Mouse (Mus musculus) CH12F3 (cell line): ENCODE measurements around the gene Bpnt1.

Experiments used
- in situ Hi-C: fragments of 300-500 bp; cut with MboI; formaldehyde crosslinking; loops from 2 replicates; pipeline ENCODE4 v1.14.3; 2020; ENCODE audit warnings: low sequenced_read_pairs

The Bpnt1 gene

DNA sequence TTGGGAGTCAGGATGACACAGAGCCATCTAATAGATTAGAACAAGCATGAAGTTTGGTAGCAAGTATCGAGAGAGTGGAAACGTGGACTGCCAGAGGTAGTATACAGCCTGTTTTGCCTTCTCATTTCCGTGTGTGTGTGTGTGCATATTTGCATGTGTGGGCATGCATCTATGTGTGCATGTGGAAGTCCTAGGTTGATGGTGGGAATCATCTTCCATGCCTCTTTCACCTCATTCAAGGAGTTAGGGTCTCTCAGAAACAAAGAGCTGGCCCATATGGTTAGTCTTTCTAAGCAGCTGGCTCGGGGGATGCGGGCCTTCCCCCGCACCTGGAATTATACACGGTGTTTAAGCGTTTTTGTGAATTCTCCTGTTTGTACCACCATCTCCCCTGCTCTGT, 2.1 kb upstream of the Bpnt1 start:
- in situ Hi-C loops, result no loop called here

DNA sequence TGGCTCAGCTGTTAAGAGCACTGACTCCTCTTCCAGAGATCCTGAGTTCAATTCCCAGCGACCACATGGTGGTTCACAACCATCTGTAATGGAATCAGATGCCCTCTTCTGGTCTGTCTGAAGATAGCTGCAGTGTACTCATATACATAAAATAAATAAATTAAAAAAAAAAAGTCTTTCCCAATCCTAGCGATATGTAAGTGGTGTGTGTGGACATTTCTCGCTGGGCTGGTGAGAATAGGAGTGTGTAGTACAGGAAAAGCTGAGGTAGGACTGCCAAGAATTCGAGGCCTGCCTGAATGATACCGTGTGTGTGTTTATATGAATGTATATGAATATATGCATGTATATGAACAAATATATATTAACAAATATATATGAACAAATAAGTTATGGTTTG, 585 bp upstream of the Bpnt1 start:
- in situ Hi-C loops, result no loop called here

DNA sequence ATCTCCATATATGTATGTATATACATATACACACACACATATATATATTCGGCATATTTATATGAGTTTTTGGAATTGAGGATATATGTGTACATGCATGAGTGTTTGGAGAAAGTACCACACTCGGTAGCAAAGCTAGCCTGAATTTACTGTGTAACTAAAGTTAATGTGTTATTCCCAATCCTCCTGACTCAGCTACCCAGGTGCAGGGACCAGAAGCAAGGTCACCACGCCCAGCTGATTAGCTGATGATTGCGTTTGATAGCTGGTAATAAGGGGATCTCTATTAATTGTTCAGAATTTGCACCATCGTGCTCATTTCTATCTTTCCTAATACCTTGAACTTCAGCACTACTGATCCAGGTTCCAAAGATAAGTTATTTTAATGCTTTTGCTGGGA, 1.7 kb downstream of the Bpnt1 start:
- in situ Hi-C loops, result no loop called here

DNA sequence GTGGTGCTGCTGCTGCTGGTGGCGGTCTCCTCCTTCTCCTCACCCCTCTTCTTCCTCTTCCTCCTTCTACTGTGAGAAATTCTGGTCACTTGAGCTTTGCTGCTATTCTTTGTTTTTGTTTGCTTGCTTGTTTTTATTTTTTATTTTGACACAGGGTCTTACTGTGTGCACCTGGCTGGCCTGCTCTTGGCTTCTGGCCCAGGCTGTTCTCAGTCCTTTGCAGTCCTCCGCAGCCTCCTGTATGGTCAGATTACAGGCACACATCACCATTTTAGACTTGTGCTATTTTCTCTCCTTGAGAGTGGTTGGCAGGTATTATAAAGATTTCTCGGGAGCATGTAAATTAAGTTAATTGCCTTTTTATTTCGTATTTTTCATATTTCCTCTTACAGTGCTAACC, 2.2 kb downstream of the Bpnt1 start:
- in situ Hi-C loops, result no loop called here

DNA sequence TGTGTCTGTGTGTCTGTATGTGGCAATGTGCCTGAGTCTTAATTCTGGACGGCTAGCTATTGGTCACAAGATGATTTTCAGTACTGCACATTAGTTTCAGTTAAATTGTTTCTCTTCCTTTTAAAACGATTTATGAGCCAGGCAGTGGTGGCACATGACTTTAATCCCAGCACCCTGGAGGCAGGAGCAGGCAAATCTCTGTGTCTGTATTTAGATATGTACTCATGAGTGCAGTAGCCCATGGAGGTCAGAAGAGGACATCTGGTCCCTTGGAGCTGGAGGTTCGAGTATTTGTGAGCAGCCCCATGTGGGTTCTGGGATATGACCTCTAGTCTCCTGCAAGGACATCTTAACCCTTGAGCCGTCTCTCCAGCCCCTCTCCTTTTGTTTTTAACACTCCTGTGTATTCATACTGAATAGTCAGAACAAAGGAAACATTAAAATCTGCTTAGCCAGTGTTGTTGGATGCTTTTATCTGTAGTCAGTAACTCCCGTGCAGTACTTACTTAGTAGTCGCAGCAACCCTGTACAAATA, 3.3 kb downstream of the Bpnt1 start:
- in situ Hi-C loops, result no loop called here

DNA sequence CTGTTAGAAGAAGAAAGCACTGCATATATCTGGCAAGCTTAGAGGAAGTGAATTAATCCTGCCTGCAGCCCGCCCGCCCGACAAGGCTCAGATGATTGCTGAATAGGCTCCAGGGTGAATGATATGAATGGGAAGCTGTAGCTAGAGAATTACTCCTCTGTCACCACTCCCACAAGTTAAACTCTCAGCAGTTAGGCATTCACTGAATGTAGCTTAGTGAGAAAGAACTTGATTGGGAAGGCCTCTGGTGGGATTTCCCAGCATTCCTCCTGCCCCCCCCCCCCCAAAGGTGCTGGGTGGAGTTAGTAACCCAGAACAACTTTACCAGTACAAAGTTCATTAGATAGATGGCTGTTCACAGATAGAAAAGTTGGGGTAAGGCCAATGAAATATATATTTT, 4.6 kb downstream of the Bpnt1 start:
- in situ Hi-C loops, result no loop called here

DNA sequence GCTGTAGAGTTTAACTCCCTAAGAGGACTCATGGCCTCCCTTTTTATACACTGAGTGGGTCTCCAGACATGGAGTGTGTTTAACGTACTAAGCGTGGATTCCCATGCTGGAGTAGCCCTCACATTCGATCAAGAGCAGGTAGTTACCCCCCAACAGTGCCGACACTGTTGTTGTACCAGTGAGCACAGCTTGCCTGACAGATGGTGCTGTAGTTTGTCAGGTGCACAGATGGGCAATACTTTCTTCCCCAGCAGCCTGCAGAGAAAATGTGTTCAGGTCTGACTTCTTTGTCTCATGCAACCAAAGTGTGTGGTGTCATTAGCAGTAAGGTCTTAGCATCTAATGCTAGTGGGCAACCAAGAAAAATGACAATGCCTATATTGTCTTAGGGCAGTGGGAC, 10.5 kb downstream of the Bpnt1 start:
- in situ Hi-C loops, result no loop called here

- in situ Hi-C loops, result no loop called here
Measured at GRCm38 (mm10) chr1:185343422-185343821, 11.5 kb downstream of the Bpnt1 start.

- in situ Hi-C loops, result no loop called here
Measured at GRCm38 (mm10) chr1:185346188-185346587, 14.2 kb downstream of the Bpnt1 start.

GRCm38 (mm10) chr1:185349741-185350140, 17.8 kb downstream of the Bpnt1 start:
- in situ Hi-C loops, result no loop called here

- in situ Hi-C loops, result no loop called here
Measured at GRCm38 (mm10) chr1:185350611-185351010, 18.7 kb downstream of the Bpnt1 start.

DNA sequence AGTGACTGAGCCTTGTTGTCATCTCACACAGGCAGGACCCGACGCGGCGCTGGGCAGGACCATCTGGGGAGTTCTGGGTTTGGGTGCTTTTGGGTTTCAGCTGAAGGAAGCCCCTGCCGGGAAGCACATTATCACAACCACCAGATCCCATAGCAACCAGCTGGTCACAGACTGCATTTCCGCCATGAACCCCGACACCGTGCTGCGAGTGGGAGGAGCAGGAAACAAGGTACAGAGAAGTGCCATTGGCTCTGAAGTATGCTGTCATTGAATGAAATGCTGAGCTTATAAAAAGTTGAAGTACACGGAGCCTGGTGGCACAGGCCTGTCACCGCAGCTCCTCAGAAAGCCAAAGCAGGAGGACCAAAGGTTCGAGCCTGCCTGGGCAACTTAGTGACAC, 20.2 kb downstream of the Bpnt1 start:
- in situ Hi-C loops, result no loop called here

DNA sequence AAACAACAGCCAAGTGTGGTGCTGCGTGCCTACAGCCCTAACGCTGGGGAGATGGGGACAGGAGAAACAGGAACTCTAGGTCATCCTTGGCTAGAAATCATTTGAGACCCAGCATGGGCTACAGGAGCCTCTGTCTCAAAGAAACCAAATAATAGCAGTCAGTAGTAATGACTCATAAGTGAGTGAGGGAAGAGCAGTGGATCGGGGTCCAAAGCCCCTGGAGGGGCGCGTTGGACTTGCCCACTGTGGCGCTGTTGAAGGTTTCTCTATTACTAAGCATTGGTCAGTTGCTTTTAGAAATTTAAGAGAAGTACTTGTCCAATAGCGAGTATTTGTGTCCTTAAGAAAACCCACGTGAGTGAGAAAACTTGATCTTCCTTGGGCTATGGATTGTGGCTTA, 21.4 kb downstream of the Bpnt1 start:
- in situ Hi-C loops, result no loop called here

DNA sequence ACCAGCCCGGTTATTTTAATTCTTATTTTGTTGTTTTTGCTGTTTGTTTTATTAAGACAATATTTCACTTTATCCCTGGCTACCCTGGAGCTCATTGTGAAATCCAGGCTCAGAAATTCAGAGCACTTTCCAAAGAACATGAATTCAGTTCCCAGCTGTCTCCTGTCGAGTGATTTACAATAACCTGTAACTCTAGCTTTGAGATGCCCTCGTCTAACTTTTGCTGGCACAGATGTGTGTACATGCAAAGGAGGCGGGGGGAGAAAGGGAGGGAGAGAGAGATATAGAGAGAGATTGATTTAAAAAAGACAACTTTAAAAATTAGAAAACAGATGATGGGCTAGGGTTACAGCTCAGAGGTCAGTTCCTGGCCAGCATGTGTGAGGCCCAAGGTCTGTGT, 22.8 kb downstream of the Bpnt1 start:
- in situ Hi-C loops, result no loop called here

GRCm38 (mm10) chr1:185356246-185356645, 24.3 kb downstream of the Bpnt1 start:
- in situ Hi-C loops, result no loop called here

- in situ Hi-C loops, result no loop called here
Measured at GRCm38 (mm10) chr1:185358211-185358610, 26.3 kb downstream of the Bpnt1 start.

GRCm38 (mm10) chr1:185362677-185363520, 30.9 kb downstream of the Bpnt1 start, which contains the start of gene Eprs:
Gene Eprs (plus strand): TSS chr1:185363044.
- in situ Hi-C loops, result no loop called here

DNA sequence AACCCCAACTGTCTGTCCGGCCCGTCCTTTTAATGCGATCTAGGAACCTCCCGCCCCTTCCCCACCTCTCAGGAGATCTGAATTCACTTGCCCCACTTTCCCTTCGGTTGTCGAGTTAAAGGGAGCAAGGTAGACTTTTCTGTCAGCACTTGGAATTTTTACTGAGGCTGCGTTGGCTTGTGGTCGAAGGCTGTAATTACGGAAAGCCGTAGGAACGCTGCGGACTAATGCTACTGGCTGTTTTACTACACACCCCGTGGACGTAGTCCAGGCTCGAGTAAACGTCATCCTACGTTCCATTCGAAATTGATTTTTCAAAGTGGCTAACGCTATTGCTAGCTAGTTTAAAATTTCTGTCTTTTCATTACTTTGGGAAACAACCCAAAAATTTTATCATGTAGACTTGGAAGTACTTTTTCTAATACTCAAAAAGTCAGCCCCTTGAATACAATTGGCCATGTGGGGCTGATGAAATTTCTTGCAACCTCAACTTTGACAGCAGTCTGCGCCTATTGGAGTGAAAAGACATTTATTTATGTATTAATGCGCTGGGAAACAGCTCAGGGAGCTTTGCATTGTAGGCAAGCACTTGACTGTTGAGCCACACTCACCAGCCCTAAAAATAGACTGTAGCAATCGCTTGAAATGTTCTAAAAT, 31.7 kb downstream of the Bpnt1 start:
- in situ Hi-C loops, result no loop called here

- in situ Hi-C loops, result no loop called here
Measured at GRCm38 (mm10) chr1:185364183-185364540, 32.2 kb downstream of the Bpnt1 start.

DNA sequence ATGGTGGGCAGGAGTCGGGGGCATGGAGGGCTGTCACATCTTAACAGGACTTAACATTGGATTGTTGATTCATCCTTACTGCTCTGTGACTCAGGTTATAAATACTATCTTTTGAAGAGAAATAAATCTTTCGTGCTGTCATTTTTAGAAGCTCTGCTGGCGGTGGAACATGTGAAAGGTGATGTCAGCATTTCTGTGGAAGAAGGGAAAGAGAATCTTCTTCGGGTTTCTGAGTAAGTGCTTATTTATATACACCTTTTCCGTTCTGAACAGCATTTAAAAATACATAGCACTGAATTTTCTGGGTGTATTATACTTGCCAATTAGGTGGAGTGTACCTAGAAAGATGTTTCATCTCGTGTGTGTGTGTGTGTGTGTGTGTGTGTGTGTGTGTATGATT, 35.4 kb downstream of the Bpnt1 start:
- in situ Hi-C loops, result no loop called here

DNA sequence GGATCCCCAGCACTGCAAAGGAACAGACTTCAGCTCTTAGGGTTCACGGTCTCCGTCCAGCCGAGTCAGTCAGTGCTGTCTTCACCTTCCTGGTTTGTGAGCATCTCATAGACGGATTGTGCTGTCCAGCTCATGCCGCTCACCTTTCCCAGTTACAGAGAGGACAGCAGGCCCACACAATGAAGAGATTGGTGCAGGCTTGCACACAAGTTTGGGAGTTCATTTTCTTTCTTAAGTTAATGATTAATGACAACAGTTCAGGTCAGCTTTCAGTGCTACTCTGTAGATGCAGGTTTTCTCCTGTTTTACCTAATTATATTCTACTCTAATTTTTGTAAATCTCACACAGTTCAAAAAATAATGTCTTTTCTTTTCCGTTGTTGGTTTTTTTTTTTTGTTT, 38.0 kb downstream of the Bpnt1 start:
- in situ Hi-C loops, result no loop called here

- in situ Hi-C loops, result no loop called here
Measured at GRCm38 (mm10) chr1:185376390-185376789, 44.4 kb downstream of the Bpnt1 start.
